Mouse (Mus musculus) monocyte, adult 5-6 weeks (primary cell): ENCODE measurements around the gene Cdk17. TPM values are rescaled to one million over a fixed set of nuclear protein-coding genes. Genes with fewer than 3 reads are reported as not detected.
A peak's percentile ranks its signal among the peaks of the same experiment; 100 is the strongest.

ENCODE experiments used
- ATAC-seq: fragments of 153-309, 156-312 bp; replicated peaks from 2 replicates; pipeline ENCODE4 v1.8.0; 2017; ENCODE audit warnings: mild to moderate bottlenecking; ENCODE audit not compliant: low TSS enrichment, insufficient number of reproducible peaks, severe bottlenecking, poor library complexity, low FRiP score
- total RNA-seq: library from RNA; stranded (forward); fragments of 200-1000, 200-491, 200-594 nt; gene quantifications from 3 replicates; pipeline ENCODE4 v1.2.3, GENCODE M21; 2017

The Cdk17 gene
- total RNA-seq: 89.7 to 130 TPM (median 103 TPM) in 3 replicates

GRCm38 (mm10) chr10:93160807-93161510 lies at the start of gene Cdk17:
Cdk17 (plus strand) TSS chr10:93160875.
- ATAC-seq: 0 out of 2 replicates have a peak, but pooled peaks have one; percentile 23

- ATAC-seq: no peak
These were observed 49.3 kb upstream of the Cdk17 start for GRCm38 (mm10) chr10:93111412-93111811.

- ATAC-seq: no peak
These were observed 48.7 kb upstream of the Cdk17 start for GRCm38 (mm10) chr10:93112021-93112420.

- ATAC-seq: no peak
These were observed 46.7 kb upstream of the Cdk17 start for GRCm38 (mm10) chr10:93113968-93114367.

- no peak for ATAC-seq
These were observed 45.9 kb upstream of the Cdk17 start for GRCm38 (mm10) chr10:93114782-93115181.

GRCm38 (mm10) chr10:93115743-93116142 lies 44.9 kb upstream of the Cdk17 start:
- no peak for ATAC-seq

GRCm38 (mm10) chr10:93116636-93117035 lies 44.0 kb upstream of the Cdk17 start:
- ATAC-seq: no peak

GRCm38 (mm10) chr10:93119809-93120208 lies 40.9 kb upstream of the Cdk17 start:
- no peak for ATAC-seq

- no peak for ATAC-seq
These were observed 39.3 kb upstream of the Cdk17 start for GRCm38 (mm10) chr10:93121262-93121860.

- ATAC-seq: 0 out of 2 replicates have a peak, but pooled peaks have one; percentile 3
These were observed 38.1 kb upstream of the Cdk17 start for GRCm38 (mm10) chr10:93122399-93123184.

- ATAC-seq: no peak
These were observed 37.4 kb upstream of the Cdk17 start for GRCm38 (mm10) chr10:93123310-93123709.

- ATAC-seq: peak; percentile 94
These were observed 36.6 kb upstream of the Cdk17 start for GRCm38 (mm10) chr10:93123957-93124613.

- no peak for ATAC-seq
These were observed 34.6 kb upstream of the Cdk17 start for GRCm38 (mm10) chr10:93126025-93126424.

- no peak for ATAC-seq
These were observed 32.1 kb upstream of the Cdk17 start for GRCm38 (mm10) chr10:93128566-93128965.

GRCm38 (mm10) chr10:93129345-93129744 lies 31.3 kb upstream of the Cdk17 start:
- no peak for ATAC-seq

GRCm38 (mm10) chr10:93129904-93130455 lies 30.7 kb upstream of the Cdk17 start:
- ATAC-seq: no peak

- ATAC-seq: no peak
These were observed 30.2 kb upstream of the Cdk17 start for GRCm38 (mm10) chr10:93130456-93130940.

GRCm38 (mm10) chr10:93131865-93132566 lies 28.7 kb upstream of the Cdk17 start:
- no peak for ATAC-seq
